Mouse (Mus musculus) hindbrain, embryonic 13.5 days (tissue): ENCODE data around the gene Trub1. TPM values are rescaled to one million over a fixed set of nuclear protein-coding genes. Genes with fewer than 3 reads are reported as not detected.

Experiments used
- ATAC-seq: fragments of 200-750 bp; cut with Nextera tagmentation; 2 replicates; pipeline ENCODE4 v1.8.0; 2017; ENCODE audit warnings: moderate TSS enrichment; ENCODE audit not compliant: low FRiP score
- H3K27ac ChIP-seq: fragments of 300-500 bp; sonication (generic); 2 replicates; pipeline ENCODE4 v1.5.1; 2015; ENCODE audit warnings: inconsistent platforms, mild to moderate bottlenecking, moderate library complexity
- H3K27me3 ChIP-seq: fragments of 300-500 bp; sonication (generic); 2 replicates; pipeline ENCODE4 v1.6.1; 2015; ENCODE audit warnings: mild to moderate bottlenecking, inconsistent platforms
- H3K36me3 ChIP-seq: fragments of 300-500 bp; sonication (generic); 2 replicates; pipeline ENCODE4 v1.6.1; 2015; ENCODE audit warnings: mild to moderate bottlenecking, inconsistent platforms
- H3K4me1 ChIP-seq: fragments of 300-500 bp; sonication (generic); replicated peaks from 2 replicates; pipeline ENCODE4 v1.6.1; 2015; ENCODE audit warnings: inconsistent platforms
- H3K4me2 ChIP-seq: fragments of 300-500 bp; sonication (generic); 2 replicates; pipeline ENCODE4 v1.6.1; 2015; ENCODE audit warnings: inconsistent platforms, mild to moderate bottlenecking, moderate library complexity
- H3K4me3 ChIP-seq: fragments of 300-500 bp; sonication (generic); 2 replicates; pipeline ENCODE4 v1.5.1; 2015; ENCODE audit warnings: mild to moderate bottlenecking, inconsistent platforms
- H3K9ac ChIP-seq: fragments of 300-500 bp; sonication (generic); 2 replicates; pipeline ENCODE4 v1.6.1; 2015; ENCODE audit warnings: mild to moderate bottlenecking, inconsistent platforms
- H3K9me3 ChIP-seq: fragments of 300-500 bp; sonication (generic); 2 replicates; pipeline ENCODE4 v1.6.1; 2016; ENCODE audit warnings: inconsistent platforms
- WGBS: fragments of 180-500 bp; shearing (Covaris S2); methylation state at CpG from one replicate; pipeline ENCODE4 v1.1.7; 2015; 5-methylcytosine and 5-hydroxymethylcytosine counted together
- polyA plus RNA-seq: library from polyadenylated mRNA; unstranded; fragments of >200 nt; fragmentation: Nextera tagmentation; extraction: Ambion mirVana; gene quantifications from 2 replicates; pipeline ENCODE4 v1.2.1, GENCODE M21; 2015

Trub1 gene
- polyA plus RNA-seq, 1 experiment from 2014 or later = 15.4 TPM

GRCm38 (mm10) chr19:57426841-57427240, 25.9 kb upstream of the Trub1 start:
- Histone ChIP-seq H3K36me3 (no peaks in the 10 kb centered on the region), H3K4me1 (peaks cover 10% of the 10 kb centered on the region; the same call in 1 of the 2 replicates), H3K9ac (no peak overlapping the region), H3K4me3 (no peak overlapping the region), H3K9me3 (no peaks in the 10 kb centered on the region), H3K27me3 (no peaks in the 10 kb centered on the region), H3K4me2 (no peak overlapping the region), H3K27ac (no peak overlapping the region)
- ATAC-seq = no peak
- WGBS = 92% methylated on average over 8 of the region's 8 CpGs

GRCm38 (mm10) chr19:57427756-57428438, 24.8 kb upstream of the Trub1 start:
- Histone ChIP-seq H3K27ac (no peak overlapping the region), H3K27me3 (no peaks in the 10 kb centered on the region), H3K9ac (no peak overlapping the region), H3K4me3 (no peak overlapping the region), H3K4me2 (no peak overlapping the region), H3K9me3 (no peaks in the 10 kb centered on the region), H3K4me1 (peaks cover 13% of the 10 kb centered on the region), H3K36me3 (no peaks in the 10 kb centered on the region)
- ATAC-seq = no peak
- WGBS = 78% methylated on average over 14 of the region's 14 CpGs

GRCm38 (mm10) chr19:57428641-57429040, 24.1 kb upstream of the Trub1 start:
- 81% methylated on average over 3 of the region's 3 CpGs for WGBS
- Histone ChIP-seq H3K36me3 (no peaks in the 10 kb centered on the region), H3K9me3 (no peaks in the 10 kb centered on the region), H3K4me1 (peaks cover 15% of the 10 kb centered on the region), H3K27me3 (no peaks in the 10 kb centered on the region), H3K27ac (no peak overlapping the region), H3K9ac (no peak overlapping the region), H3K4me2 (no peak overlapping the region), H3K4me3 (no peak overlapping the region)
- no peak for ATAC-seq

- no peaks in the 10 kb centered on the region for H3K36me3 ChIP-seq
- H3K27me3 ChIP-seq = no peaks in the 10 kb centered on the region
- peaks cover 24% of the 10 kb centered on the region for H3K4me1 ChIP-seq
- H3K4me2 ChIP-seq = no peak overlapping the region
- 82% methylated on average over 6 of the region's 6 CpGs for WGBS
- ATAC-seq = no peak
- H3K9ac ChIP-seq = no peak overlapping the region
- no peaks in the 10 kb centered on the region for H3K9me3 ChIP-seq
- no peak overlapping the region for H3K27ac ChIP-seq
- H3K4me3 ChIP-seq = no peak overlapping the region
These were observed 22.8 kb upstream of the Trub1 start for GRCm38 (mm10) chr19:57429926-57430325.

GRCm38 (mm10) chr19:57431476-57431875, 21.2 kb upstream of the Trub1 start:
- peaks cover 24% of the 10 kb centered on the region for H3K4me1 ChIP-seq
- WGBS = 59% methylated on average over 6 of the region's 6 CpGs
- no peaks in the 10 kb centered on the region for H3K9me3 ChIP-seq
- no peaks in the 10 kb centered on the region for H3K36me3 ChIP-seq
- no peak overlapping the region for H3K9ac ChIP-seq
- H3K27me3 ChIP-seq = no peaks in the 10 kb centered on the region
- no peak for ATAC-seq
- no peak overlapping the region for H3K4me3 ChIP-seq
- no peak overlapping the region for H3K27ac ChIP-seq
- no peak overlapping the region for H3K4me2 ChIP-seq

- H3K4me1 ChIP-seq = peaks cover 29% of the 10 kb centered on the region
- ATAC-seq = no peak
- 51% methylated on average over 6 of the region's 6 CpGs for WGBS
These were observed 18.7 kb upstream of the Trub1 start for GRCm38 (mm10) chr19:57434024-57434423.

GRCm38 (mm10) chr19:57436586-57437021, 16.1 kb upstream of the Trub1 start:
- 73% methylated on average over 10 of the region's 10 CpGs for WGBS
- peaks cover 42% of the 10 kb centered on the region for H3K4me1 ChIP-seq
- H3K4me2 ChIP-seq = no peak overlapping the region
- no peak overlapping the region for H3K4me3 ChIP-seq
- no peaks in the 10 kb centered on the region for H3K36me3 ChIP-seq
- no peak for ATAC-seq
- H3K27ac ChIP-seq = no peak overlapping the region
- H3K9ac ChIP-seq = no peak overlapping the region
- H3K27me3 ChIP-seq = no peaks in the 10 kb centered on the region
- H3K9me3 ChIP-seq = no peaks in the 10 kb centered on the region

More at GRCm38 (mm10) chr19:57434024-57434423, 18.7 kb upstream of the Trub1 start:
- Histone ChIP-seq H3K36me3 (no peaks in the 10 kb centered on the region), H3K27ac (no peak overlapping the region), H3K9me3 (no peaks in the 10 kb centered on the region), H3K4me2 (no peak overlapping the region), H3K27me3 (no peaks in the 10 kb centered on the region), H3K4me3 (no peak overlapping the region), H3K9ac (no peak overlapping the region)

- no peak overlapping the region for H3K9ac ChIP-seq
- H3K27me3 ChIP-seq = no peaks in the 10 kb centered on the region
- no peak overlapping the region for H3K4me3 ChIP-seq
- no peak for ATAC-seq
- H3K4me1 ChIP-seq = peaks cover 41% of the 10 kb centered on the region
- no peak overlapping the region for H3K27ac ChIP-seq
- H3K9me3 ChIP-seq = no peaks in the 10 kb centered on the region
- H3K36me3 ChIP-seq = no peaks in the 10 kb centered on the region
- no peak overlapping the region for H3K4me2 ChIP-seq
- WGBS = 79% methylated on average over 7 of the region's 7 CpGs
These were observed 15.7 kb upstream of the Trub1 start for GRCm38 (mm10) chr19:57437042-57437441.

GRCm38 (mm10) chr19:57439296-57439695, 13.4 kb upstream of the Trub1 start:
- Histone ChIP-seq H3K9me3 (no peaks in the 10 kb centered on the region), H3K4me1 (peaks cover 35% of the 10 kb centered on the region), H3K27ac (no peak overlapping the region), H3K27me3 (no peaks in the 10 kb centered on the region), H3K36me3 (no peaks in the 10 kb centered on the region), H3K9ac (no peak overlapping the region), H3K4me2 (no peak overlapping the region), H3K4me3 (no peak overlapping the region)
- 84% methylated on average over 5 of the region's 5 CpGs for WGBS
- ATAC-seq = no peak

- WGBS = 51% methylated on average over 7 of the region's 7 CpGs
- Histone ChIP-seq H3K27ac (0 out of 2 replicates have a peak overlapping the region, but pooled peaks have one; percentile 15), H3K27me3 (no peaks in the 10 kb centered on the region), H3K4me1 (peaks cover 35% of the 10 kb centered on the region), H3K36me3 (no peaks in the 10 kb centered on the region), H3K4me2 (no peak overlapping the region), H3K9me3 (no peaks in the 10 kb centered on the region), H3K9ac (no peak overlapping the region), H3K4me3 (no peak overlapping the region)
- ATAC-seq = no peak
These were observed 11.2 kb upstream of the Trub1 start for GRCm38 (mm10) chr19:57441501-57441900.

GRCm38 (mm10) chr19:57442936-57443657, 9.6 kb upstream of the Trub1 start:
- Histone ChIP-seq H3K36me3 (no peaks in the 10 kb centered on the region), H3K27me3 (no peaks in the 10 kb centered on the region), H3K4me2 (no peak overlapping the region), H3K9ac (no peak overlapping the region), H3K4me1 (peaks cover 35% of the 10 kb centered on the region), H3K4me3 (no peak overlapping the region), H3K9me3 (no peaks in the 10 kb centered on the region), H3K27ac (peak overlapping the region; percentile 44; the same call in 1 of the 2 replicates)
- no peak for ATAC-seq
- WGBS = 44% methylated on average over 8 of the region's 8 CpGs

GRCm38 (mm10) chr19:57445049-57445448, 7.7 kb upstream of the Trub1 start:
- Histone ChIP-seq H3K9me3 (no peaks in the 10 kb centered on the region), H3K36me3 (no peaks in the 10 kb centered on the region), H3K4me3 (no peak overlapping the region), H3K4me2 (no peak overlapping the region), H3K4me1 (peaks cover 26% of the 10 kb centered on the region), H3K27ac (no peak overlapping the region), H3K9ac (no peak overlapping the region), H3K27me3 (no peaks in the 10 kb centered on the region)
- no peak for ATAC-seq
- 33% methylated on average over 5 of the region's 5 CpGs for WGBS

GRCm38 (mm10) chr19:57450849-57451248, 1.9 kb upstream of the Trub1 start:
- Histone ChIP-seq H3K9me3 (no peaks in the 10 kb centered on the region), H3K4me2 (no peak overlapping the region), H3K27ac (no peak overlapping the region), H3K4me1 (peaks cover 22% of the 10 kb centered on the region), H3K36me3 (no peaks in the 10 kb centered on the region), H3K27me3 (no peaks in the 10 kb centered on the region), H3K4me3 (no peak overlapping the region), H3K9ac (no peak overlapping the region)
- 77% methylated on average over 1 of the region's 1 CpGs for WGBS
- ATAC-seq = no peak
